ENCODE assay signal across 8 mouse cellular contexts in genomic region chr2:132715421-132716070, GRCm38 (mm10). TPM values are rescaled to one million over a fixed set of nuclear protein-coding genes. Genes with fewer than 3 reads are reported as not detected.
DNase-seq lines count a peak whose midpoint lies in the region; ATAC-seq lines count a peak whose summit lies in the region.

No protein-coding gene starts in this region.

- no peaks in the 10 kb centered on the region for H3K27me3 ChIP-seq in neural tube, embryonic 12.5 days (replicated peaks)
- H3K27me3 ChIP-seq in embryonic facial prominence, embryonic 15.5 days: no peaks in the 10 kb centered on the region
- H3K27me3 ChIP-seq in hindbrain, embryonic 12.5 days: no peaks in the 10 kb centered on the region

- no peak for DNase-seq in neural tube, embryonic 10.5 days (ENCODE audit: extremely low spot score, low spot score)
- DNase-seq in skeletal muscle tissue, adult 2 months (ENCODE audit: low read depth, low spot score): peak; percentile 69
- no peak for DNase-seq in left cerebral cortex, adult 9 months (ENCODE audit: low spot score in 2 of 2)
- no peak for DNase-seq in spleen, postnatal 36 days (ENCODE audit: low spot score in 2 of 2)

- H3K4me2 ChIP-seq in neural tube, embryonic 12.5 days (replicated peaks): no peak overlapping the region
- no peak overlapping the region for H3K4me2 ChIP-seq in embryonic facial prominence, embryonic 15.5 days (replicated peaks)
- no peak overlapping the region for H3K4me2 ChIP-seq in hindbrain, embryonic 12.5 days (replicated peaks)

- 53% methylated on average over 12 of the region's 12 CpGs for WGBS in neural tube, embryonic 12.5 days
- WGBS in embryonic facial prominence, embryonic 15.5 days: 64% methylated on average over 12 of the region's 12 CpGs
- WGBS in hindbrain, embryonic 12.5 days: 57% methylated on average over 12 of the region's 12 CpGs

- no peak overlapping the region for H3K9ac ChIP-seq in neural tube, embryonic 12.5 days
- no peak overlapping the region for H3K9ac ChIP-seq in embryonic facial prominence, embryonic 15.5 days
- no peak overlapping the region for H3K9ac ChIP-seq in hindbrain, embryonic 12.5 days

- no peaks in the 10 kb centered on the region for H3K9me3 ChIP-seq in neural tube, embryonic 12.5 days
- no peaks in the 10 kb centered on the region for H3K9me3 ChIP-seq in embryonic facial prominence, embryonic 15.5 days (replicated peaks)
- no peaks in the 10 kb centered on the region for H3K9me3 ChIP-seq in hindbrain, embryonic 12.5 days (replicated peaks)

- H3K4me1 ChIP-seq in neural tube, embryonic 12.5 days: 0 out of 2 replicates have a peak, but pooled peaks cover 4% of the 10 kb centered on the region
- H3K4me1 ChIP-seq in embryonic facial prominence, embryonic 15.5 days: no peaks in the 10 kb centered on the region
- H3K4me1 ChIP-seq in hindbrain, embryonic 12.5 days: peaks cover 11% of the 10 kb centered on the region; the same call in 1 of the 2 replicates

- H3K27ac ChIP-seq in neural tube, embryonic 12.5 days: no peak overlapping the region
- no peak overlapping the region for H3K27ac ChIP-seq in embryonic facial prominence, embryonic 15.5 days (replicated peaks)
- H3K27ac ChIP-seq in hindbrain, embryonic 12.5 days: no peak overlapping the region

- ATAC-seq in neural tube, embryonic 12.5 days (ENCODE audit: low FRiP score, low read depth): peak; percentile 74
- ATAC-seq in embryonic facial prominence, embryonic 15.5 days (ENCODE audit: insufficient number of reproducible peaks, low FRiP score, low TSS enrichment, low read depth): peak; percentile 57; the same call in 1 of the 2 replicates
- peak; percentile 38 for ATAC-seq in hindbrain, embryonic 12.5 days (ENCODE audit: low FRiP score)
- ATAC-seq in megakaryocyte, adult 5-6 weeks (ENCODE audit: poor library complexity, severe bottlenecking): no peak

- no peak overlapping the region for H3K4me3 ChIP-seq in neural tube, embryonic 12.5 days
- H3K4me3 ChIP-seq in embryonic facial prominence, embryonic 15.5 days (replicated peaks): no peak overlapping the region
- H3K4me3 ChIP-seq in hindbrain, embryonic 12.5 days: no peak overlapping the region

- H3K36me3 ChIP-seq in neural tube, embryonic 12.5 days: peaks cover 1% of the 10 kb centered on the region; the same call in 1 of the 2 replicates
- no peaks in the 10 kb centered on the region for H3K36me3 ChIP-seq in embryonic facial prominence, embryonic 15.5 days
- peaks cover 5% of the 10 kb centered on the region; the same call in 1 of the 2 replicates for H3K36me3 ChIP-seq in hindbrain, embryonic 12.5 days

RNA-seq across cellular contexts. Expression of gene Shld1, which starts 28.8 kb away (rescaled TPM):
- polyA plus RNA-seq in neural tube, embryonic 12.5 days (2016; fragmentation: Nextera tagmentation; extraction: Ambion mirVana): 20.4 and 21.4 TPM in 2 replicates
- polyA plus RNA-seq in embryonic facial prominence, embryonic 15.5 days (2015; fragmentation: Nextera tagmentation; extraction: Ambion mirVana): 12.7 and 15.7 TPM in 2 replicates
- polyA plus RNA-seq in hindbrain, embryonic 12.5 days (2016; fragmentation: Nextera tagmentation; extraction: Ambion mirVana): 18.4 and 19.9 TPM in 2 replicates
- 15.7 and 16.0 TPM in 2 replicates for total RNA-seq in megakaryocyte, adult 5-6 weeks (2015)
- total RNA-seq in megakaryocyte, adult 5-6 weeks (2017): 5.9 and 12.5 TPM in 2 replicates
